Mouse (Mus musculus) liver, adult 2 months (tissue): Measurements from ENCODE around the gene Aifm2. TPM values are rescaled to one million over a fixed set of nuclear protein-coding genes. Genes with fewer than 3 reads are reported as not detected.

Experiments used
- DNase-seq: peaks from one replicate; pipeline ENCODE4 v3.0.0-alpha.2; 2011; ENCODE audit warnings: low read depth, low spot score; ENCODE audit errors: extremely low read depth
- H3K27ac ChIP-seq: fragments of 200-500 bp; replicated peaks from 2 replicates; pipeline ENCODE4 v1.5.1; 2012; ENCODE audit warnings: low read depth, mild to moderate bottlenecking, control low read depth, inconsistent platforms, low read length; ENCODE audit not compliant: insufficient read depth
- H3K27me3 ChIP-seq: fragments of 200-500 bp; 2 replicates; pipeline ENCODE4 v1.6.1; 2012; ENCODE audit warnings: mild to moderate bottlenecking, moderate library complexity, low read length, inconsistent platforms; ENCODE audit not compliant: control insufficient read depth, insufficient read depth
- H3K36me3 ChIP-seq: fragments of 200-500 bp; 2 replicates; pipeline ENCODE4 v1.6.1; 2012; ENCODE audit warnings: low read length, inconsistent platforms; ENCODE audit not compliant: control insufficient read depth, insufficient read depth
- H3K4me1 ChIP-seq: fragments of 200-500 bp; 2 replicates; pipeline ENCODE4 v1.6.1; 2011; ENCODE audit warnings: low read length; ENCODE audit not compliant: control insufficient read depth, insufficient read depth
- H3K4me3 ChIP-seq: fragments of 200-500 bp; 2 replicates; pipeline ENCODE4 v1.5.1; 2011; ENCODE audit warnings: low read depth, mild to moderate bottlenecking, control low read depth, low read length, moderate library complexity; ENCODE audit not compliant: insufficient read depth
- H3K79me2 ChIP-seq: fragments of 200-500 bp; 2 replicates; pipeline ENCODE4 v1.6.1; 2012; ENCODE audit warnings: inconsistent platforms, mild to moderate bottlenecking, low read length, moderate library complexity; ENCODE audit not compliant: control insufficient read depth, insufficient read depth
- H3K9ac ChIP-seq: fragments of 200-500 bp; 2 replicates; pipeline ENCODE4 v1.6.1; 2012; ENCODE audit warnings: low read depth, mild to moderate bottlenecking, control low read depth, inconsistent platforms, low read length
- CTCF ChIP-seq: fragments of 200-500 bp; IDR thresholded peaks from 2 replicates; pipeline ENCODE4 v1.5.1; 2011; ENCODE audit warnings: low read depth, low read length, control low read depth
- POLR2A ChIP-seq: fragments of 200-500 bp; IDR thresholded peaks from 2 replicates; pipeline ENCODE4 v1.6.1; 2011; ENCODE audit warnings: low read length, control low read depth; ENCODE audit not compliant: insufficient read depth; ENCODE audit errors: extremely low read depth
- WGBS: fragments of 180-500 bp; shearing (Covaris S2); methylation state at CpG from one replicate; pipeline ENCODE4 v1.1.7; 2018; 5-methylcytosine and 5-hydroxymethylcytosine counted together
- polyA plus RNA-seq: library from polyadenylated mRNA; depleted of rRNA; stranded (reverse); fragments of >200 nt; gene quantifications from 2 replicates; pipeline ENCODE4 v1.2.3, GENCODE M21; 2012
- total RNA-seq: library from RNA; depleted of rRNA; stranded (reverse); fragments of >200 nt; gene quantifications from 2 replicates; pipeline ENCODE4 v1.2.3, GENCODE M21; 2014

Aifm2 gene
- total and polyA plus RNA-seq, 2 experiments = 19.3 to 19.8 TPM

DNA sequence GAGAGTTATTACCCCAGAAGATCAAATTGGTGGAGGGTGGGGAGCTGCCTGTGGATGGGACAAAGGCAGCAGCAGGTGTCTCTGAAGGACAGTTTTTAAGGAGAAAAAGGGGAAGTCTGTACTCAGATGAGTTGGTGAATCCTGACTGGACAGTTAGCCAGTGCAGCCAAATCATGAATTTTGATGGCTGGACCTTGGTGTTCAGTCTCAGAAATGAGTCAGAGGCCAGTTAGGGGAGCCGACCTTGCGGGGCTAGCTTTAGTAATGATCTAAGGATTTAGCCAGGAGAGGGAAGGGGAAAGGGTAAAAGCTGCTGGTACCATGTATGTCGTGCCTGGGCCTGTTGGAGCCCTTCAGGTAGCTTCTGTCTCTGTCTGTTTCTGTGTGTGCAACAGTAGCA lies 1.5 kb upstream of the Aifm2 start:
- no peak for TF ChIP-seq POLR2A
- TF ChIP-seq CTCF = no peak
- DNase-seq = no peak

DNA sequence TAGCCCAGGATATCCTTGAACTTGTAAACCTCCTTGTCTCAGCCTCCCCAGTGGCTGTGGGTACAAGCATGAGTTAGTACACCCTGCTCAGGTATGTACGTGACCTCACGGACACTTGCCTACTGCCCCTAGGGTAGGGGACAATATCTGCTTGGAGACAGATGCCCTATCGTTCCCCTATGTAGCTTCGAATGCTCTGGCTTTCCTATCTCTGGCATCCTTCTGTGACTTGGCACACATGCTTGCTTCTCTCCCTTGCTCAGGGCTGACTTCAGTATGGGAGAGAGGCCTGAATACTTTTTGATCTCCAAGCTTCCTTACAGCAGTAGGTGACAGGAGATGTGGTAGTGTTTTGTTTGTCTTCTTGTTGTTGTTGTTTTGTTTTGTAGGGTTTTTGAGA lies 917 bp upstream of the Aifm2 start:
- no peak for DNase-seq
- H3K27me3 ChIP-seq = no peaks in the 10 kb centered on the region
- no peak overlapping the region for H3K9ac ChIP-seq
- H3K4me3 ChIP-seq = no peak overlapping the region
- H3K36me3 ChIP-seq = no peaks in the 10 kb centered on the region
- no peak for TF ChIP-seq CTCF
- no peak for TF ChIP-seq POLR2A
- WGBS = 92% methylated on average over 4 of the region's 4 CpGs
- no peak overlapping the region for H3K27ac ChIP-seq
- peaks cover 10% of the 10 kb centered on the region for H3K4me1 ChIP-seq
- H3K79me2 ChIP-seq = no peaks in the 10 kb centered on the region

More for the DNA sequence above, 1.5 kb upstream of the Aifm2 start:
- no peak overlapping the region for H3K27ac ChIP-seq
- WGBS = 91% methylated on average over 3 of the region's 3 CpGs
- H3K9ac ChIP-seq = no peak overlapping the region
- H3K4me3 ChIP-seq = no peak overlapping the region
- no peaks in the 10 kb centered on the region for H3K27me3 ChIP-seq
- H3K79me2 ChIP-seq = no peaks in the 10 kb centered on the region
- H3K4me1 ChIP-seq = peaks cover 10% of the 10 kb centered on the region
- H3K36me3 ChIP-seq = no peaks in the 10 kb centered on the region

DNA sequence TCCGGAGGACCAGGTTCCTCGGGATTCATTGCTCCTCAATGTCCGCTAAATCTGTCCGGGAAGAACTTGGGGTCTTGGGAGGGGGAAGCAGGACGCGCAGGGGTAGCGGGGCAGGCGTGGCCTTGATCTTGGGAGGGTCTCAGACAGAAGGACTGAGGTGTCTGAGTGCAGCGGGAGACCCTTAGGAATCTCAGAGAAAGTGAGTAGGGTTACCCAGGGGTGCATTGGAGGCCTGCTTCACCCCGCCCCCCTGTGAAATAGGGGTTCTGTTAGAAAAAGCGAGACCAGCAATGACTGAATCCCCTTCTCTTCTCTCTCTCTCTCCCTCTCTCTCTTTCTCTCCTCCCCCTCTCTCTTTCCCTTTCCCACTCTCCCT lies 387 bp downstream of the Aifm2 start:
- 5% methylated on average over 11 of the region's 11 CpGs for WGBS
- Histone ChIP-seq H3K27me3 (no peaks in the 10 kb centered on the region), H3K9ac (peak overlapping the region; percentile 84), H3K36me3 (no peaks in the 10 kb centered on the region), H3K4me3 (peak overlapping the region; percentile 87), H3K4me1 (peaks cover 11% of the 10 kb centered on the region), H3K79me2 (0 out of 2 replicates have a peak, but pooled peaks cover 3% of the 10 kb centered on the region), H3K27ac (peak overlapping the region; percentile 90)
- no peak for DNase-seq
- TF ChIP-seq POLR2A (no peak), CTCF (no peak)

GRCm38 (mm10) chr10:61715996-61716864 lies 1.2 kb downstream of the Aifm2 start:
- H3K27ac ChIP-seq = peak overlapping the region; percentile 90
- no peaks in the 10 kb centered on the region for H3K36me3 ChIP-seq
- H3K79me2 ChIP-seq = 0 out of 2 replicates have a peak, but pooled peaks cover 8% of the 10 kb centered on the region
- 36% methylated on average over 7 of the region's 7 CpGs for WGBS
- no peaks in the 10 kb centered on the region for H3K27me3 ChIP-seq
- TF ChIP-seq CTCF = no peak
- TF ChIP-seq POLR2A = no peak
- peak overlapping the region; percentile 84 for H3K9ac ChIP-seq
- DNase-seq = peak; percentile 89
- H3K4me3 ChIP-seq = peak overlapping the region; percentile 87; the same call in 1 of the 2 replicates
- peaks cover 12% of the 10 kb centered on the region for H3K4me1 ChIP-seq

DNA sequence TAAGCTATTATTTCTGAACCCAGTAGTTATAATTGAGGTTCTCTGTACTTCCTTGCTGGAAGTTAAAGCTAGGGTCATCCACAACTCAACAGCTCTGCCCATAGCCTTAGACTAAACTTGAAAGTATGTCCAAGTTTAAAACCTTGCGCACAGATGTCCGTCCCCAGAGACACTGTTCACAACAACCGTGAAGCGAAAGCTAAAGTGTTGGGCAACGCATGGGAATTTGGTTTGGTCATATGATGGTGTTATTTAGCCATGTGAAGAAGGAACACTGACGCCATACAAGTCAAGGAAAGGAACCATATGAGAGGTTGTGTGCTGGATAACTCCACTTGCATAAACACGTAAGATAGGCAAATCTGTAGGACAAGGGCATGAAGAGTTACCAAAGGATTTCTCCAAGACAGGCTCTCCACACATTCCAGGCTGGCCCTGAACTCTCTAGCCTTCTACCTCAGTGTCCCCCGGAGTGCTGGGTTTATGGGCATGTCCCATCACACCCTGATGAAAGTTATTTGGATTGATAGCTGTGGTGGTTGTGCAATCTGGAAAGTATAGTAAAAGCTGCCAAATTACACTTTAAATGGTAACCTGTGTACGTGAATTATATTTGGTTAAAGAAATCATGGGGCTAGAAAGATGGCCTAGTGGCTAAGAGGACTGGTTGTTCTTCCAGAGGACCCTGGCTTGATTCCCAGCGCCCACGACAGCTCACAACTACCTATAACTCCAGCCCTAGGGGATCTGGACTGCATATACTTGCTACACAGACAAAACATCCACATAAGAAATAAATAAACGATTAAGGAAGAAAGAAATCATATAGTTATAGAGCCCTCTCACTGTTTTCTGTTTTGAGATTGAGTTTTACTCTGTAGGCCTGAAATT lies 2.6 kb downstream of the Aifm2 start:
- DNase-seq = peak; percentile 94
- Histone ChIP-seq H3K36me3 (no peaks in the 10 kb centered on the region), H3K9ac (no peak overlapping the region), H3K4me3 (no peak overlapping the region), H3K79me2 (0 out of 2 replicates have a peak, but pooled peaks cover 8% of the 10 kb centered on the region), H3K27me3 (no peaks in the 10 kb centered on the region), H3K27ac (peak overlapping the region; percentile 35), H3K4me1 (peaks cover 16% of the 10 kb centered on the region)
- WGBS = 59% methylated on average over 12 of the region's 12 CpGs
- no peak for TF ChIP-seq CTCF
